Mouse (Mus musculus) liver, embryonic 15.5 days (tissue): ENCODE measurements around the gene Vmn1r53. TPM values are rescaled to one million over a fixed set of nuclear protein-coding genes. Genes with fewer than 3 reads are reported as not detected.
"Not testable (repeated sequence)": the region's sequence is repeated elsewhere in the genome, so short reads cannot be mapped to it uniquely, and the experiment has no call there.

ENCODE experiments used
- ATAC-seq: fragments of 200-750 bp; cut with Nextera tagmentation; 2 replicates; pipeline ENCODE4 v1.8.0; 2017; ENCODE audit warnings: moderate number of reproducible peaks, mild to moderate bottlenecking, moderate library complexity; ENCODE audit not compliant: insufficient read depth
- H3K27ac ChIP-seq: fragments of 300-500 bp; sonication (generic); replicated peaks from 2 replicates; pipeline ENCODE4 v1.5.1; 2015; ENCODE audit warnings: mild to moderate bottlenecking, inconsistent platforms
- H3K27me3 ChIP-seq: fragments of 300-500 bp; sonication (generic); 2 replicates; pipeline ENCODE4 v1.6.1; 2015; ENCODE audit warnings: mild to moderate bottlenecking, inconsistent platforms
- H3K36me3 ChIP-seq: fragments of 300-500 bp; sonication (generic); replicated peaks from 2 replicates; pipeline ENCODE4 v1.6.1; 2015; ENCODE audit warnings: moderate library complexity, mild to moderate bottlenecking, inconsistent platforms
- H3K4me1 ChIP-seq: fragments of 300-500 bp; sonication (generic); replicated peaks from 2 replicates; pipeline ENCODE4 v1.6.1; 2015; ENCODE audit warnings: inconsistent platforms
- H3K4me2 ChIP-seq: fragments of 300-500 bp; sonication (generic); 2 replicates; pipeline ENCODE4 v1.6.1; 2015; ENCODE audit warnings: moderate library complexity, mild to moderate bottlenecking, inconsistent platforms
- H3K4me3 ChIP-seq: fragments of 300-500 bp; sonication (generic); replicated peaks from 2 replicates; pipeline ENCODE4 v1.5.1; 2015; ENCODE audit warnings: mild to moderate bottlenecking, inconsistent platforms
- H3K9ac ChIP-seq: fragments of 300-500 bp; sonication (generic); 2 replicates; pipeline ENCODE4 v1.6.1; 2015; ENCODE audit warnings: moderate library complexity, mild to moderate bottlenecking, inconsistent platforms
- H3K9me3 ChIP-seq: fragments of 300-500 bp; sonication (generic); replicated peaks from 2 replicates; pipeline ENCODE4 v1.6.1; 2016; ENCODE audit warnings: inconsistent platforms
- WGBS: fragments of 180-500 bp; shearing (Covaris S2); methylation state at CpG from one replicate; pipeline ENCODE4 v1.1.7; 2015; ENCODE audit warnings: mixed read lengths; ENCODE audit not compliant: insufficient replicate concordance; 5-methylcytosine and 5-hydroxymethylcytosine counted together
- polyA plus RNA-seq: library from polyadenylated mRNA; unstranded; fragments of >200 nt; fragmentation: Nextera tagmentation; extraction: Ambion mirVana; gene quantifications from 2 replicates; pipeline ENCODE4 v1.2.1, GENCODE M21; 2015

Gene Vmn1r53
- polyA plus RNA-seq: not detected in 2 replicates

- 31% methylated on average over 1 of the region's 1 CpGs for WGBS
- Histone ChIP-seq H3K27ac (no peak within 1 kb of the TSS), H3K36me3 (no peaks in the 10 kb centered on the region), H3K9ac (no peak within 1 kb of the TSS), H3K9me3 (no peaks in the 10 kb centered on the region), H3K4me3 (no peak within 1 kb of the TSS), H3K27me3 (no peaks in the 10 kb centered on the region), H3K4me2 (no peak within 1 kb of the TSS), H3K4me1 (no peaks in the 10 kb centered on the region)
- ATAC-seq: no peak
Measured at GRCm38 (mm10) chr6:90224338-90224737, at the start of gene Vmn1r53. Gene Vmn1r53 (minus strand): TSS chr6:90224438.

DNA sequence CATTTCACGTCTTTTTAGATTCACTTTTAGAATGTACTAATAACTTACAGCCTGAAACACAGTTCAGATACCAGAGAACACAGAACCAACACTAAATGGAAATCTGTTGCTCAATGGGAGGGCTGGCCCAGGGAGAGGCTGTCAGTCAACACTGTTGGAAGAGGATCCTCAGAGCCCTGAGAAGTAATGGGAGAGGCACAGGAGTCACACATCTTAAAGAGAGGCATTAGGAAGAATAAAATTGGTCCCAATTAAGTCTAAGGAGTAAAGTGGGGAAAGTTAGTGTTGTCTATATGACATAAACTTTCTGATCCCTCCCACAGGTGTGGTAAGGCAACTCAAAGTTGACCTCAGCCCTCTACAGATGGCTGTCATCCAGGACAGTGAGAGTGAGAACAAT, 21.8 kb upstream of the Vmn1r53 start, which contains the start of gene Vmn1r54:
TSS of gene Vmn1r54 (plus strand) at position 301 of the 400 bp plus-strand sequence.
- no peaks in the 10 kb centered on the region for H3K36me3 ChIP-seq
- no peak within 1 kb of the TSS for H3K9ac ChIP-seq
- H3K4me1 ChIP-seq: no peaks in the 10 kb centered on the region
- no peaks in the 10 kb centered on the region for H3K9me3 ChIP-seq
- H3K4me2 ChIP-seq: no peak within 1 kb of the TSS
- 53% methylated on average over 1 of the region's 1 CpGs for WGBS
- no peak within 1 kb of the TSS for H3K27ac ChIP-seq
- no peaks in the 10 kb centered on the region for H3K27me3 ChIP-seq
- ATAC-seq: no peak
- H3K4me3 ChIP-seq: no peak within 1 kb of the TSS

DNA sequence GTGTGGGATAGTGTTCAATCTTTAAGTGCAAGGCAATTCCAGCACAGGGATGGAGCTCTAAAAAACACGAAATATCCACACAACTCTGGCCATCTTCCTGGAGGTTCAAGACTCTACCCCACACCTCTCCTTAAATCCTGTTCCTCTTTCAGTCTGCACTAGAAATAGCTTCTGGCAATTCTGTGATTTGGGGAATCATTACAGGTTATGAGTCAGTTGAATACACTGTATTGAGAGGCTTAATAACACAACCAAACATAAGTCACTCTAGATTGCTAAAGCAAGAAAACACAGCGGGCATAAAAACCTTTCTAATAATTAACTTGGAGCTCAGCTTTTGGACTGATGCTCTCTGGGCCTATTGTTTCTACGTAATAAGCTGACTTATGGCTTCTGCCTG, 19.8 kb upstream of the Vmn1r53 start:
- no peaks in the 10 kb centered on the region for H3K9me3 ChIP-seq
- ATAC-seq: no peak
- H3K36me3 ChIP-seq: no peaks in the 10 kb centered on the region
- H3K27me3 ChIP-seq: no peaks in the 10 kb centered on the region
- H3K4me3 ChIP-seq: no peak overlapping the region
- 55% methylated on average over 3 of the region's 3 CpGs for WGBS
- H3K27ac ChIP-seq: no peak overlapping the region
- H3K9ac ChIP-seq: no peak overlapping the region
- no peaks in the 10 kb centered on the region for H3K4me1 ChIP-seq
- no peak overlapping the region for H3K4me2 ChIP-seq

DNA sequence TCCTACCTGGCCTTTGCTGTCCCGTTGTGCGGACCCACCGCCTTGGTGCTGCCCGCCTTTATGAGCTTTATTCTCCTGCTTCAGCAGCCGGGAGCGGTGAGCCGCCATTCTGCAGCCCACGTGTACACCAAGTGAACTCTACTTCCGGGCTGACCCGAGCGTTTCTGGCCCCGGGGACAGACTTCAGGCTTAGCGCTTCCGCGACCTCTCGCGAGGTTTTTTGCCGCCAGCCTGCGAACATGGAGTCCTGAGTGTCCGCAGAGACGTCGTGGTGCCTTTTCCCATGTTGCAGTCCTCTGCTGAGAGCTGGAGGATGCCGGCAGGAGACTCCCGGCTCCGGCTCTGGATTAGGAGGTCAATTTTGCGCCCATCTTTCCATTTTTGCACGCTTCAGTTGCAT, 8.4 kb upstream of the Vmn1r53 start:
- ATAC-seq: no peak
- H3K4me3 ChIP-seq: no peak overlapping the region
- peaks cover 6% of the 10 kb centered on the region; the same call in 1 of the 2 replicates for H3K9me3 ChIP-seq
- H3K27ac ChIP-seq: no peak overlapping the region
- no peaks in the 10 kb centered on the region for H3K4me1 ChIP-seq
- no peak overlapping the region for H3K4me2 ChIP-seq
- H3K27me3 ChIP-seq: no peaks in the 10 kb centered on the region
- H3K9ac ChIP-seq: no peak overlapping the region
- no peaks in the 10 kb centered on the region for H3K36me3 ChIP-seq
- 50% methylated on average over 27 of the region's 27 CpGs for WGBS

DNA sequence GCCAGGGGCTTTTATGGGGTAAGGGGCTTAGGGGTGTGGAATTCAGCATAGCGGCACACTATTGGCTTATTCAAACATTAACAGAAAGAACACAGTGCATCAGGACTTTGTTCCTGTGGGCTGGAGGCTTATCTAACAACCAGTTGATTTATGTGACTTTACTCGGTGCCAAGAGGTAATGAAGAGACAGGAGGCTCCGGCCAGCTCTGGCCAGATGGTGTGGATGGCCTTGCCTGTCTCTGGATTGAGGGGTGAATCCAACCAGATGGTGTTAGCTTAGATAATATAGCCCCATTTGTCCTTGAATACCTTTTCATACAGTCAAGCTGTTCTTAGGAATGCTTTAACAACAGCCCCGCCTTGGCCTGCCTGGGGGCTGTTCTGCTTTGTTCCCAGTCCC, 7.9 kb upstream of the Vmn1r53 start:
- H3K4me2 ChIP-seq, H3K27me3 ChIP-seq, H3K4me1 ChIP-seq, H3K4me3 ChIP-seq, H3K36me3 ChIP-seq, H3K27ac ChIP-seq, H3K9ac ChIP-seq, H3K9me3 ChIP-seq, ATAC-seq: not testable (repeated sequence)
- WGBS: 80% methylated on average over 4 of the region's 4 CpGs

DNA sequence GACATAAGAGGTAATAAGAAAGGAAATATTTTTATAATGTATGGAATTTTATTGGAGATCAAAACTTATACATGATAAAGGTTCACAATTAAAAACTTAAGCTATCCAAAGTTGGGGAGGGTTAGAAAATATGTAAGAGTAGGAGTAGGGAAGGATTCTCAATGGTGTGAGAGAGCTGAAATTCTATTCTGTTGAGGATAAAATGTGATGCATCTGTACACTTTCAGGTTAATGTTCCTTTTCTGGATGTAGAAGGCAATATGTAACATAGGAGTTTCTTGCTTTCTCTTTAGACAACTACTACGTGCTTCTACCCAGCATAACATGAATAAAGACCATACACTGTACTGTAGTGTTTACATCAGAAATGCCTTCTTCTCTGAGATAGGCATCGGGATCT, 21.7 kb downstream of the Vmn1r53 start, which contains the start of gene V1ra8:
TSS of gene V1ra8 (plus strand) at position 301 of the 400 bp plus-strand sequence.
- H3K4me1 ChIP-seq, H3K9me3 ChIP-seq, H3K27ac ChIP-seq, H3K4me2 ChIP-seq, H3K4me3 ChIP-seq, H3K27me3 ChIP-seq, H3K36me3 ChIP-seq, H3K9ac ChIP-seq, ATAC-seq: not testable (repeated sequence)
- WGBS: 56% methylated on average over 2 of the region's 2 CpGs

DNA sequence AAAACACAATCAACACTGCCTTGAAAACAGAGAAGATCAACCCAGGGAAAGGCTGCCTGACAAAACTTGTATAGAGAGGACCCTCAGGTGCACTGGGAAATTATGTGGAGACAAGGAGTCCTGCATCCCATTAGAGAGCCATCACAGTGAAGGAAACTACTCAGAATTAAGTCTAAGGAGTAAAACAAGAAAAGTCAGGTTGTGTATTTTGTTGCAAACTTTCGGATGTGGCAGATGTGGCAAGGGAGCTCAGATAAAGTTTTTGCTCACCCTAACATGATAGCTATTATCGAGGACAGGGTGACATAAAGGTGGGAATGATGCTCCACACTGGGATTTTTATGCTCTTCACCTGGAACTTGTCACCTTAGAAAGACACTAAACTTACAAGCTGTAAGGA, 49.7 kb downstream of the Vmn1r53 start, which contains the start of gene Vmn1r52:
TSS of gene Vmn1r52 (plus strand) at position 301 of the 400 bp plus-strand sequence.
- Histone ChIP-seq H3K27ac (no peak within 1 kb of the TSS), H3K9ac (no peak within 1 kb of the TSS), H3K27me3 (no peaks in the 10 kb centered on the region), H3K4me2 (no peak within 1 kb of the TSS), H3K36me3 (no peaks in the 10 kb centered on the region), H3K9me3 (no peaks in the 10 kb centered on the region), H3K4me1 (no peaks in the 10 kb centered on the region), H3K4me3 (no peak within 1 kb of the TSS)
- WGBS: 27% methylated on average over 2 of the region's 2 CpGs
- ATAC-seq: no peak

Other genes starting within 250 kb of the Vmn1r53 start
- gene Vmn1r47, start 208.3 kb downstream of the Vmn1r53 start, polyA plus RNA-seq: not detected in 2 replicates
- gene Vmn1r48, start 187.6 kb downstream of the Vmn1r53 start, polyA plus RNA-seq: not detected in 2 replicates
- gene Vmn1r49, start 145.9 kb downstream of the Vmn1r53 start, polyA plus RNA-seq: not detected in 2 replicates
- gene Vmn1r50, start 123.0 kb downstream of the Vmn1r53 start, polyA plus RNA-seq: not detected in 2 replicates
- not detected in 2 replicates for gene Vmn1r51, start 101.8 kb downstream of the Vmn1r53 start, polyA plus RNA-seq
- gene Vmn1r52, start 49.6 kb downstream of the Vmn1r53 start, polyA plus RNA-seq: not detected in 2 replicates
- not detected in 2 replicates for gene V1ra8, start 21.6 kb downstream of the Vmn1r53 start, polyA plus RNA-seq
- not detected in 2 replicates for gene Vmn1r54, start 21.9 kb upstream of the Vmn1r53 start, polyA plus RNA-seq
- gene BC048671, start 76.8 kb upstream of the Vmn1r53 start, polyA plus RNA-seq: 0.10 TPM in 1 of 2 replicates, not detected in the other
- gene Chst13, start 100.7 kb upstream of the Vmn1r53 start, polyA plus RNA-seq: 13.9 and 15.1 TPM in 2 replicates
- gene Uroc1, start 108.8 kb upstream of the Vmn1r53 start, polyA plus RNA-seq: 23.2 and 28.9 TPM in 2 replicates
- gene Zxdc, start 145.1 kb upstream of the Vmn1r53 start, polyA plus RNA-seq: 2.9 and 3.0 TPM in 2 replicates
- gene Cfap100, start 204.4 kb upstream of the Vmn1r53 start, polyA plus RNA-seq: 0.08 TPM in 1 of 2 replicates, not detected in the other
- 18.4 and 22.4 TPM in 2 replicates for gene Klf15, start 238.1 kb upstream of the Vmn1r53 start, polyA plus RNA-seq